Mouse (Mus musculus) liver, embryonic 14.5 days (tissue): Measurements from ENCODE around the gene Smim10l2a. TPM values are rescaled to one million over a fixed set of nuclear protein-coding genes. Genes with fewer than 3 reads are reported as not detected.
A peak's percentile ranks its signal among the peaks of the same experiment; 100 is the strongest.

Experiments used
- ATAC-seq: fragments of 200-750 bp; cut with Nextera tagmentation; 2 replicates; pipeline ENCODE4 v1.8.0; 2017; ENCODE audit warnings: moderate number of reproducible peaks, mild to moderate bottlenecking, moderate library complexity; ENCODE audit not compliant: insufficient read depth
- DNase-seq, 3 experiments: peaks; one replicate each; pipeline ENCODE4 v3.0.0-alpha.2; 2012 to 2013; ENCODE audit warnings: low read depth in 3 of 3, low spot score in 3 of 3
- H3K27ac ChIP-seq: fragments of 300-500 bp; sonication (generic); 2 replicates; pipeline ENCODE4 v1.5.1; 2014; ENCODE audit warnings: moderate library complexity, mild to moderate bottlenecking, control low read depth, inconsistent platforms
- H3K27me3 ChIP-seq: fragments of 300-500 bp; sonication (generic); 2 replicates; pipeline ENCODE4 v1.6.1; 2014; ENCODE audit warnings: mild to moderate bottlenecking, low read length, moderate library complexity; ENCODE audit not compliant: control insufficient read depth, insufficient read depth
- H3K36me3 ChIP-seq: fragments of 300-500 bp; sonication (generic); replicated peaks from 2 replicates; pipeline ENCODE4 v1.6.1; 2014; ENCODE audit warnings: low read depth; ENCODE audit not compliant: control insufficient read depth, insufficient read depth
- H3K4me1 ChIP-seq, 2 experiments: fragments of 200-500 bp in 1 of 2; fragments of 300-500 bp in 1 of 2; sonication (generic) in 1 of 2; replicated peaks; 2 replicates each; pipeline ENCODE4 v1.6.1; 2012 to 2014; ENCODE audit warnings: antibody characterized with exemption in 1 of 2, inconsistent platforms in 1 of 2, low read length in 1 of 2; ENCODE audit not compliant: control insufficient read depth in 2 of 2, insufficient read depth in 2 of 2
- H3K4me2 ChIP-seq: fragments of 300-500 bp; sonication (generic); 2 replicates; pipeline ENCODE4 v1.6.1; 2014; ENCODE audit warnings: low read depth, mild to moderate bottlenecking, control low read depth, moderate library complexity
- H3K4me3 ChIP-seq, 2 experiments: fragments of 200-500 bp in 1 of 2; fragments of 300-500 bp in 1 of 2; sonication (generic) in 1 of 2; 2 replicates each; pipeline ENCODE4 v1.5.1; 2012 to 2014; ENCODE audit warnings: low read depth in 2 of 2, low read length in 2 of 2, mild to moderate bottlenecking in 2 of 2, control low read depth in 1 of 2, inconsistent platforms in 1 of 2, moderate library complexity in 1 of 2; ENCODE audit not compliant: insufficient read depth in 1 of 2
- H3K9ac ChIP-seq: fragments of 300-500 bp; sonication (generic); replicated peaks from 2 replicates; pipeline ENCODE4 v1.6.1; 2014; ENCODE audit warnings: mild to moderate bottlenecking, control low read depth, moderate library complexity
- H3K9me3 ChIP-seq: fragments of 300-500 bp; sonication (generic); 2 replicates; pipeline ENCODE4 v1.6.1; 2016; ENCODE audit warnings: low read length, mixed read lengths; ENCODE audit not compliant: control insufficient read depth
- CTCF ChIP-seq: IDR thresholded peaks from 2 replicates; pipeline ENCODE4 v1.5.1; 2016; ENCODE audit warnings: antibody characterized with exemption, low read depth, control low read depth
- EP300 ChIP-seq: IDR thresholded peaks from 2 replicates; pipeline ENCODE4 v1.6.1; 2016; ENCODE audit warnings: antibody characterized with exemption, low read depth
- WGBS: fragments of 180-500 bp; shearing (Covaris S2); extraction: QIAGEN DNeasy Blood & Tissue Kit; methylation state at CpG from one replicate; pipeline ENCODE4 v1.1.7; 2014; ENCODE audit not compliant: insufficient replicate concordance; 5-methylcytosine and 5-hydroxymethylcytosine counted together
- polyA plus RNA-seq, 2 experiments: library from polyadenylated mRNA; depleted of rRNA in 1 of 2; stranded (reverse) in 1 of 2; unstranded in 1 of 2; fragments of >200 nt; fragmentation: Nextera tagmentation in 1 of 2; extraction: Ambion mirVana in 1 of 2; gene quantifications; 2 replicates each; pipeline versions ENCODE4 v1.2.1 to v1.2.3; 2012 to 2014

Gene Smim10l2a
- polyA plus RNA-seq, 2 experiments = 0.18 to 0.25 TPM

DNA sequence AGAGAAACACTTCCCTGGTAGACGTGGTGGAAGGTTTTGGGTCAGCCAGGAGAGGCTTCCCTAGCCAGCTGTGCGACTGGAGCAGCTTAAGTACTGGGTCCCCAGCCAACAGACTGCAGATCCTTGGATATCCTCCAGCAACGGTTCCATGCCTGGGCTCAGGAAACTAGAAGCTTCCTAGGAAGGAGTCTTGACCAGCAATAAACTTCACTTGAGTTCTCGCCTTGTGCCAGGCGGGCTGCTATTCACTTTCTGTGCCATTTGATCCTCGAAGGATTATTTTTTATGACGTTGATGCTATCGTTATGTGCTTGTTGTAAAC, 27.5 kb upstream of the Smim10l2a start:
- ATAC-seq (peak; percentile 26; the same call in 1 of the 2 replicates), DNase-seq (no peak)
- no peak overlapping the region for H3K27ac ChIP-seq
- WGBS = 57% methylated on average over 8 of the region's 8 CpGs
- H3K27me3 ChIP-seq = no peaks in the 10 kb centered on the region
- peak overlapping the region; percentile 56 for H3K9ac ChIP-seq
- H3K4me3 ChIP-seq = peak overlapping the region; percentile 61 to 75; a peak in 3 of 4 replicates
- H3K9me3 ChIP-seq = no peaks in the 10 kb centered on the region
- peak overlapping the region; percentile 62 for H3K4me2 ChIP-seq
- no peaks in the 10 kb centered on the region for H3K4me1 ChIP-seq
- TF ChIP-seq EP300 (no peak), CTCF (no peak)
- no peaks in the 10 kb centered on the region for H3K36me3 ChIP-seq

DNA sequence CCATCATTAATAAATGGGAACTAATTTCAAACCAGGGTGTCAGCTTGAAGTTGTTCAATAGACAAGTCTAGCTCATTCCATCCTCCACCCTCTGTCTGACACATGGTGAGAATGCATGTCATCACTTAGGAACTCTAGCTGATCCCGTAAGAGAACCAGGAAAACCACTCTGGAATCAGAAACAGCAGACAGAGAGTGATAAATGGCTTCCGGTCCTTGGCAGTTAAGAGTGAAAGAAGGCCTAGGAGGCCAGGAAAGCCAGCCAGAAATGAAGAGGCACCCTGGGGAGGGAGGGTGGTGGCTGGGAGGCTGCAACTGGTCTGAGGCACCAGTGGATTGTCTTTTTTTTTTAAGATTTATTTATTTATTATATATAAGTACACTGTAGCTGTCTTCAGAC, 6.5 kb downstream of the Smim10l2a start:
- WGBS = 47% methylated on average over 2 of the region's 2 CpGs
- no peak for TF ChIP-seq CTCF
- no peak for TF ChIP-seq EP300
- no peak for ATAC-seq

DNA sequence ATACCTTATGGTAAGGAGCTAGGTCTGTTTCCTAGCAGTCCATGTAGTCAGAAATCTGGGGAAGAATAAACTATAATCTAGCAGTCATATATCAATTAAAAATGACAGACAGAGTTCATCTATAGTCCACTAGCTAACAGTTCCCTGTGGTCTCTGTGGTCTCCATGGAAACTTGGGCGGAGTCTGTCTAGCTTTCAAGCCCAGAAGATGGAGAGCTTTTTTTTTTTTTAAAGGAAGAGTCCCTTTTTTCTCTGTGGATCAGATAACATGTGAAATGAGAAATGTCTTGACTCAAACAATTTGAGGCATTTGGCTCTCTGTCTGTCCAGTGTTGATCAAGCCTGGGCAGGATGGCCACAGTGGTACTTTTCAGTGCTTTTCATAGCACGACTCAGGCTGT, 9.8 kb downstream of the Smim10l2a start:
- Histone ChIP-seq H3K27ac (no peak overlapping the region), H3K9ac (no peak overlapping the region), H3K27me3 (no peaks in the 10 kb centered on the region), H3K4me1 (no peaks in the 10 kb centered on the region), H3K36me3 (no peaks in the 10 kb centered on the region), H3K4me3 (no peak overlapping the region), H3K9me3 (no peaks in the 10 kb centered on the region), H3K4me2 (no peak overlapping the region)
- DNase-seq (no peak), ATAC-seq (no peak)
- WGBS = 65% methylated on average over 2 of the region's 2 CpGs
- TF ChIP-seq CTCF = no peak
- no peak for TF ChIP-seq EP300

More for the DNA sequence above, 6.5 kb downstream of the Smim10l2a start:
- Histone ChIP-seq H3K4me1 (no peaks in the 10 kb centered on the region), H3K9me3 (no peaks in the 10 kb centered on the region), H3K27me3 (no peaks in the 10 kb centered on the region), H3K4me2 (no peak overlapping the region), H3K27ac (no peak overlapping the region), H3K4me3 (no peak overlapping the region), H3K9ac (no peak overlapping the region), H3K36me3 (no peaks in the 10 kb centered on the region)
- no peak for DNase-seq

DNA sequence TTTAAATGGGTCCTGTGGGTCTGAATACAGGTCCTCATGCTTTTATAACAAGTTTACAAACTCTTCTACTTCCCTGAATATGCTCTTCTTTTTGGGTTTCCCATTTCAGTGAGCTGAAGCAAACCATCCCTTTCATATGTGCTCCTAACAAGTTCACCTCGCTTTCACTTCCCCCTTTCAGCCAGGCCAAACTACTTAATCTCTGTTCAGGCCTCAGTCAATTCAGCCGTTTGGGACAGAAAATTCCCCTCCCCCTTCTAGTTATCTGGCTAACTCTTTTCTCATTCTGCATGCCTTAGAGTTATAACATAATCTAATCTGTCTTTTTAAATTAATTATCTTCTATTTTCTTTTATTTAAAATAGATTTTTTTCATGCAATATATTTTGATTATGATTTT, 30.3 kb downstream of the Smim10l2a start:
- DNase-seq = no peak
- Histone ChIP-seq H3K36me3 (no peaks in the 10 kb centered on the region), H3K4me2 (no peak overlapping the region), H3K4me3 (no peak overlapping the region), H3K27me3 (no peaks in the 10 kb centered on the region), H3K4me1 (no peaks in the 10 kb centered on the region), H3K9me3 (no peaks in the 10 kb centered on the region), H3K27ac (no peak overlapping the region), H3K9ac (no peak overlapping the region)
- ATAC-seq = no peak
- no peak for TF ChIP-seq EP300
- TF ChIP-seq CTCF = no peak
- 9% methylated on average over 2 of the region's 2 CpGs for WGBS

DNA sequence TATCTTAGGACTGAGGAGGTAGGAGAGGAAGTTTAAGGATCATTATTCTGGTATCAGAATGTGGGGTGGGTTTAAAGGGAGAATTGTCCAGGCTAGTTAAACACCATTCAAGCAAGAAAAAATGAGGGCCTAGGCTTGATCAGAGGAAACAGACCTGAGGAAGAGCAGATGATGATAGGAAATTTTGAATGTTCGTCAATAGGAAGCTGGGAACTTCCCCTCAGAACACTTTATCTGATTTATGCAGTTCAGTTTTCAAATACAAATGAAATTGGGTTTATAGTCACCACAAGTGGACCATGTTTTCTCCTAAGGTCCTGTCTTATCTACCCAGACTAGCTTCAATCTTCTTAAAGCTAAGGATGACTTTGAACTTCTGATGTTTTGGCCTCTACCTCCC, 31.1 kb downstream of the Smim10l2a start:
- Histone ChIP-seq H3K4me1 (no peaks in the 10 kb centered on the region), H3K4me3 (no peak overlapping the region), H3K4me2 (no peak overlapping the region), H3K36me3 (no peaks in the 10 kb centered on the region), H3K27me3 (no peaks in the 10 kb centered on the region), H3K9ac (no peak overlapping the region), H3K27ac (no peak overlapping the region), H3K9me3 (no peaks in the 10 kb centered on the region)
- 5% methylated on average over 1 of the region's 1 CpGs for WGBS
- TF ChIP-seq CTCF (no peak), EP300 (no peak)
- DNase-seq = no peak
- ATAC-seq = no peak

DNA sequence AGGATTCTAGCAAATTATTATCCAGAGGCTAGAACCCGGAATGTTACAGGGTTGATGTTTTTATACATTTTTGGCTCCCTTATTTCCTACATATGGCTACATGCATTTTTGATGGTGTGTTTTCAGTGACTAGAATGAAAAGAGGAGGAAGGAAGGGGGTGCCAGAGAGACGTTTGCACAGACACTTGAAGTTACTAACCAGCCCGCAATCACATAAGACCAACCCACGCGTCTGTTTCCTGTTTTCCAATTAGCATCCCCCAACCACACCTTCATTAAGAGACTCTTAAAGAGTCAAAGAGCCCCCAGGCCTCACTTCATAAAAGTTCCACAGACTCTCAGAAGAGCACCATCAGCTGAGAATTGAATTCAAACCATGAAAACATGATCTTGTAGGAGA, 31.7 kb downstream of the Smim10l2a start:
- Histone ChIP-seq H3K4me2 (no peak overlapping the region), H3K9me3 (no peaks in the 10 kb centered on the region), H3K4me1 (no peaks in the 10 kb centered on the region), H3K27me3 (no peaks in the 10 kb centered on the region), H3K9ac (no peak overlapping the region), H3K27ac (no peak overlapping the region), H3K4me3 (no peak overlapping the region), H3K36me3 (no peaks in the 10 kb centered on the region)
- no peak for TF ChIP-seq EP300
- TF ChIP-seq CTCF = no peak
- ATAC-seq = no peak
- WGBS = 39% methylated on average over 5 of the region's 5 CpGs
- DNase-seq = no peak
